Mouse (Mus musculus) brain, embryonic 14.5 days (tissue): Measurements from ENCODE around the gene Tnik.

ENCODE experiments used
- CTCF ChIP-seq: fragments of 200-500 bp; IDR thresholded peaks from 2 replicates; pipeline ENCODE4 v1.5.1; 2012; ENCODE audit warnings: inconsistent platforms, mild to moderate bottlenecking, moderate library complexity, borderline replicate concordance; ENCODE audit not compliant: insufficient read depth, insufficient read length; ENCODE audit errors: extremely low read depth
- POLR2A ChIP-seq: fragments of 200-500 bp; IDR thresholded peaks from 2 replicates; pipeline ENCODE4 v1.6.1; 2012; ENCODE audit warnings: mild to moderate bottlenecking, inconsistent platforms, borderline replicate concordance; ENCODE audit not compliant: poor library complexity, insufficient read depth, insufficient read length, severe bottlenecking; ENCODE audit errors: extremely low read depth

DNA sequence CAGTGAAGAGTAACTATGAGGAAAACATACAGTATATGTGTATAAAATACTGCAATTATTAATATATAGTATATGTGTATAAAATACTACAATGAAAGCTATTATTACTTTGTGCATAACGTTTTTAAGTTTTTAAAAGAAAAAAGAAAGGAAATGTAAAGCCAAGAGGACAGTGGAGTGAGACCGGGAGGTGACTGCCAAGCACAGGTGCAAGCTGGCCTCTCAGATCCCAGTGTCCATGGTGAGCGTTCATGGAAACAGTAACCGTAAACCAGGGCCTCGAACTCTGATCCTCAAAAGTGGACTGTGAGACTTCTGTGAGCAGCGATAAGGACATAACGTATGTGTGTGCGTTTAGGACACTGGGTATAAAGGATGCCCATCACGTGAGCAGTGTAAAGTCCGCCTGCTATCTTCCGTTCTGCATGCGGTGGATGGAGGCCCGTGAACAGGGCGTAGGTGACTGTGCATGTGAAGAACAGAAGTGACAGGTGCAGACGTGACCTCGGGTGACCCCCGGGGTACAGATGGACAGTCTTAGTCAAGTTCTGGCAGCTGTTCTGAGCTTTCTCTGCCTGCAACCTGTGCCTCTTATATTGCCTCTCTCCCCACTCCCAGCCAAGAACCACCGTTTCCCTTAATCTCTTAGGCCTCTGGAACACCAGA, 316.1 kb downstream of the Tnik start:
- TF ChIP-seq CTCF = no peak
- TF ChIP-seq POLR2A = no peak
